Mouse (Mus musculus): ENCODE measurements around the gene E030030I06Rik.
A peak's percentile ranks its signal among the peaks of the same experiment; 100 is the strongest.

GRCm38 (mm10) chr10:22072739-22073138 lies 76.3 kb downstream of the E030030I06Rik start:
- TF ChIP-seq CTCF (conservative IDR thresholded peaks at IDR 0.05; ENCODE audit: insufficient read depth, insufficient read length, low read depth, low read length) (peak; percentile 42; the same call in 1 of the 2 replicates), POLR2A (IDR thresholded peaks at IDR 0.05; ENCODE audit: low read depth, low read length) (no peak)
